Mouse (Mus musculus) embryonic facial prominence, embryonic 12.5 days (tissue): ENCODE measurements around the gene Myo5a. TPM values are rescaled to one million over a fixed set of nuclear protein-coding genes. Genes with fewer than 3 reads are reported as not detected.
"Not testable (repeated sequence)": the region's sequence is repeated elsewhere in the genome, so short reads cannot be mapped to it uniquely, and the experiment has no call there.

Experiments used
- ATAC-seq: fragments of 200-750 bp; cut with Nextera tagmentation; 2 replicates; pipeline ENCODE4 v1.8.0; 2017; ENCODE audit not compliant: insufficient number of reproducible peaks, insufficient read depth, low FRiP score, low TSS enrichment
- H3K27ac ChIP-seq: fragments of 300-500 bp; sonication (generic); 2 replicates; pipeline ENCODE4 v1.5.1; 2016; ENCODE audit warnings: mild to moderate bottlenecking
- H3K27me3 ChIP-seq: fragments of 300-500 bp; sonication (generic); 2 replicates; pipeline ENCODE4 v1.6.1; 2016; ENCODE audit warnings: mild to moderate bottlenecking, moderate library complexity
- H3K36me3 ChIP-seq: fragments of 300-500 bp; sonication (generic); 2 replicates; pipeline ENCODE4 v1.6.1; 2016; ENCODE audit warnings: mild to moderate bottlenecking
- H3K4me1 ChIP-seq: fragments of 300-500 bp; sonication (generic); 2 replicates; pipeline ENCODE4 v1.6.1; 2016
- H3K4me2 ChIP-seq: fragments of 300-500 bp; sonication (generic); replicated peaks from 2 replicates; pipeline ENCODE4 v1.6.1; 2016; ENCODE audit warnings: mild to moderate bottlenecking, moderate library complexity
- H3K4me3 ChIP-seq: fragments of 300-500 bp; sonication (generic); 2 replicates; pipeline ENCODE4 v1.5.1; 2016; ENCODE audit warnings: mild to moderate bottlenecking
- H3K9ac ChIP-seq: fragments of 300-500 bp; sonication (generic); 2 replicates; pipeline ENCODE4 v1.6.1; 2016; ENCODE audit warnings: mild to moderate bottlenecking, moderate library complexity
- H3K9me3 ChIP-seq: fragments of 300-500 bp; sonication (generic); 2 replicates; pipeline ENCODE4 v1.6.1; 2016; ENCODE audit warnings: mild to moderate bottlenecking, moderate library complexity
- WGBS: fragments of 180-500 bp; shearing (Covaris S2); methylation state at CpG from one replicate; pipeline ENCODE4 v1.1.7; 2016; 5-methylcytosine and 5-hydroxymethylcytosine counted together
- polyA plus RNA-seq: library from polyadenylated mRNA; unstranded; fragments of >200 nt; fragmentation: Nextera tagmentation; extraction: Ambion mirVana; gene quantifications from 2 replicates; pipeline ENCODE4 v1.2.1, GENCODE M21; 2016

Myo5a gene
- polyA plus RNA-seq, 1 experiment from 2014 or later = 26.5 TPM

DNA sequence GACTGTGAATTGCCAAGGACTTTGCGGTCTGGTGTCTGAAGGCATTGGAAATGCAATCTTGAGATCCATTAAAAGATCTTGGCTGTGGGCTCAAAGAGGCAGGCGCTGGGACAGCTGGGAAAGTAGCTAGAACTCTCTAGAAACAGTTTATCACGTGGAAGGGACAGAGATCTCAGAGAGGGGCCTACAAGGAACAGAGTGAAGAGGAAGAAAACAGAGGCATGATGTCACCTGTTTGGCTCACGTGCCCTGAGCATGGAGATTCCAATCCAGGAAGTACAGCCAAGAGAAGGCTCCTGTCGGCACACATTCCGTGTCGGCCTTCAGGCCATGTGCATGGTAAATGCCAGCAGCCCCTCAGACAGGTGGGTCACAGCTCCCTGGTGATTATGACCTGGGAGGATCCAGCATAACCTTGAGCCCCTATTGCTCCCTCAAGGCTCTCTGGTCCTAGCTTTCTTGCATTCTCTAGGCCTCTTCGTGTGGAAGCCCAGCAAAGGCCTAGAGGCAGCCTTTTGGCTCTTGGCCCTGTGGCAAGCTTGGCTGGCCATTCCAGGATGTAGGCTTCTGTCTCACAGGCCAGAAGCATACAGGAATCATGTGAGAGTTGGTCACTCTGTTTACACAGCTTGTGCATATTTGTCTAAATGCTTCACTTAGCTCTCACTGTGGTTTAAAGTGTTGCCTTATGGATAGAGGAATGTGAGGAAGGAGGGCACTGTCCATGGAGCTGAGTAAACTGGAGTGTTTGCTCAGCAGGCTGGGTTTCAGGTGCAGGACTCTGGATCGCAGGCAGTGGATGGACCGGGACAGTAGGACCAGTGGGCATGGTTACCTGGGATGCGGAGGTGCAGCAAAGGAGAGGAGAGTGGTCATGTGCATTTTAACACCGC lies 165.8 kb downstream of the Myo5a start:
- 76% methylated on average over 12 of the region's 12 CpGs for WGBS
- no peaks in the 10 kb centered on the region for H3K9me3 ChIP-seq
- peaks cover 12% of the 10 kb centered on the region; the same call in 1 of the 2 replicates for H3K4me1 ChIP-seq
- no peak overlapping the region for H3K27ac ChIP-seq
- no peaks in the 10 kb centered on the region for H3K36me3 ChIP-seq
- no peak overlapping the region for H3K4me3 ChIP-seq
- H3K27me3 ChIP-seq = peaks cover 28% of the 10 kb centered on the region
- no peak for ATAC-seq
- H3K4me2 ChIP-seq = no peak overlapping the region
- H3K9ac ChIP-seq = no peak overlapping the region

- Histone ChIP-seq H3K36me3 (no peaks in the 10 kb centered on the region), H3K4me3 (no peak overlapping the region), H3K4me1 (peaks cover 4% of the 10 kb centered on the region; the same call in 1 of the 2 replicates), H3K9me3 (no peaks in the 10 kb centered on the region), H3K9ac (no peak overlapping the region), H3K4me2 (no peak overlapping the region), H3K27me3 (peaks cover 14% of the 10 kb centered on the region), H3K27ac (no peak overlapping the region)
- WGBS = 83% methylated on average over 3 of the region's 3 CpGs
- ATAC-seq = no peak
Observed at GRCm38 (mm10) chr9:75238179-75238578, 167.4 kb downstream of the Myo5a start.

DNA sequence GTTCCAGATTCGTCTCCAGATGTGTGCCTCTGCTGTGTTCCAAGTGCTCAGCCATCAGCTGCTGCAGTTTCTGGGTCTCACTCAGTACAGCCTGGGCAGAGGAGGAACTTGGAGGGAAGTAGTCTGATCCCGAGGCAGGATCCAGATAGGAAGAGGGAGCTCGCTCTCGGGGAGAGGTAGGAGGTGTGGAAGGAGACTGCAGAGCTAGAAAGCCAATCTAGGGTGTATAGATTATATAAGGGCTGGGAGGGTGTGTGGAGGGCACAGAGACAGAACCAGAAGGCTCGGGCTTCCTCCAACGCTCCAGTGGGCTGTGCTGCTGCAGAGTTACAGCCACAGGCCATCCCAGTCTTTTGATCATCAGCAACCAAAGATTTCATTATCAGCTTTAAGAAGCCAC lies 172.2 kb downstream of the Myo5a start:
- Histone ChIP-seq H3K9me3 (no peaks in the 10 kb centered on the region), H3K4me3 (no peak overlapping the region), H3K4me2 (no peak overlapping the region), H3K36me3 (no peaks in the 10 kb centered on the region), H3K27me3 (no peaks in the 10 kb centered on the region), H3K27ac (no peak overlapping the region), H3K4me1 (peaks cover 9% of the 10 kb centered on the region), H3K9ac (no peak overlapping the region)
- 77% methylated on average over 6 of the region's 6 CpGs for WGBS
- ATAC-seq = no peak

- H3K4me3 ChIP-seq = no peak overlapping the region
- no peaks in the 10 kb centered on the region for H3K9me3 ChIP-seq
- H3K9ac ChIP-seq = no peak overlapping the region
- 26% methylated on average over 5 of the region's 5 CpGs for WGBS
- peaks cover 9% of the 10 kb centered on the region for H3K4me1 ChIP-seq
- no peaks in the 10 kb centered on the region for H3K27me3 ChIP-seq
- H3K36me3 ChIP-seq = no peaks in the 10 kb centered on the region
- H3K27ac ChIP-seq = 0 out of 2 replicates have a peak overlapping the region, but pooled peaks have one; percentile 2
- peak; percentile 50; the same call in 1 of the 2 replicates for ATAC-seq
- H3K4me2 ChIP-seq = no peak overlapping the region
Observed at GRCm38 (mm10) chr9:75243730-75244406, 173.1 kb downstream of the Myo5a start.

DNA sequence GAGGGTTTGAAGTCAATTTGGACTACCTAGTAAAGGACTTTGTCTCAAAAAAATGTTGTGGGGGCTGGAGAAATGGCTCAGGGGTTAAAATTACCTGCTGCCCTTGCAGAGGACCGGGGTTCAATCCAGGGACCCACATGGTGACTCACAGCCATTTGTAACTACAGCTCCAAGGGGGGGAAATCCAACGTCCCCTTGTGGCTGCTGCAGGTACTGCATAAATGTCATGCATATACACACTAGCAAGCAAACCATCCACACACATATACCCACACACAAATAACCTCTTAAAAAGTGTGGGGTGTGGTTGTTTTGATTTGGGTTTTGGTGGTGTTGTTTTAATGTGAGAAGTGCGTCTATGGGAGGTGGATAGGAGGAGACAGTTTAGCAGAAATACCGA lies 173.7 kb downstream of the Myo5a start:
- no peaks in the 10 kb centered on the region for H3K36me3 ChIP-seq
- no peak overlapping the region for H3K4me2 ChIP-seq
- WGBS = 71% methylated on average over 4 of the region's 4 CpGs
- ATAC-seq = no peak
- H3K9me3 ChIP-seq = no peaks in the 10 kb centered on the region
- no peak overlapping the region for H3K4me3 ChIP-seq
- H3K9ac ChIP-seq = no peak overlapping the region
- peaks cover 9% of the 10 kb centered on the region for H3K4me1 ChIP-seq
- no peaks in the 10 kb centered on the region for H3K27me3 ChIP-seq
- H3K27ac ChIP-seq = no peak overlapping the region

GRCm38 (mm10) chr9:75246080-75246930 lies 175.5 kb downstream of the Myo5a start:
- H3K27ac ChIP-seq = no peak overlapping the region

DNA sequence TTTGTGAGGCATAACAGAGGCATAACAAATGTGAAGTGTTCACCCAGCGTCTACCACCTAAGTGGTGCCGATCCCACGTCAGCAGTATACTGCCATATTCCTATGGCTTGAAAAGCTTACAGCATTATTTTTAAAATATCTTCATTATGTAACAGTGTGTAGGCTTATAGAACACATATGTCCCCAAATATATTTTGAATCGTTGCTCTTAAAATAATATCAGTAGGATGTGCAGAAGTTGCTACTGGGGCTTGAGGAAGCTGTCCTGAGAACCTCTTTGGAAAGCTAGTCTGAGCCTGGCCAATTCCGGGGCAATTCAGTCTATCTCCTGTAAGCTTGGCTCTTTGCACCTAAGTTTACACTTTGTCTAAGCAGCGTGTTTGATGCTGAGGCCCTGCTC lies 177.1 kb downstream of the Myo5a start:
- H3K4me1 ChIP-seq = peaks cover 9% of the 10 kb centered on the region
- no peak overlapping the region for H3K9ac ChIP-seq
- no peak for ATAC-seq
- no peak overlapping the region for H3K27ac ChIP-seq
- H3K4me2 ChIP-seq = no peak overlapping the region
- H3K4me3 ChIP-seq = no peak overlapping the region
- no peaks in the 10 kb centered on the region for H3K9me3 ChIP-seq
- H3K27me3 ChIP-seq = no peaks in the 10 kb centered on the region
- 92% methylated on average over 6 of the region's 6 CpGs for WGBS
- H3K36me3 ChIP-seq = no peaks in the 10 kb centered on the region

More at GRCm38 (mm10) chr9:75246080-75246930, 175.5 kb downstream of the Myo5a start:
- Histone ChIP-seq H3K9me3 (no peaks in the 10 kb centered on the region), H3K9ac (no peak overlapping the region), H3K36me3 (no peaks in the 10 kb centered on the region), H3K4me2 (no peak overlapping the region), H3K4me1 (peaks cover 9% of the 10 kb centered on the region), H3K4me3 (no peak overlapping the region), H3K27me3 (no peaks in the 10 kb centered on the region)
- 82% methylated on average over 13 of the region's 13 CpGs for WGBS
- no peak for ATAC-seq

DNA sequence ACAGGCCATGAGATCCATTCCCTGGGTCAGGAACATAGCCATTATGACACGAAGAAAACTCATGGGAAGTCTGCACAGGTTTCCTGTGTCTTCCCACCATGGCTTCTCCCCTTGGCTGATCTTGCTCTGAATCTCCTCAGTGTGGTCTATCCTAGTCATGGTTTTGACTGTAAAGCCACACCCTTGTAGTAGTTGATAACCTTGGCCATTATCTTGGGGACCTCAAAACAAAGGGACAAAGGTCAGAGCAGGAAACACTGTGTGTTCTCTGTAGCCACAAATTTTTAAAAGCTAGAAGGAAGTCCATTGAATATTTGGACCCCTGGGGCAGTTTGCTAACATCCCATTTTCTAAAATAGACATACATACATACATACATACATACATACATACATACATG lies 177.5 kb downstream of the Myo5a start:
- Histone ChIP-seq H3K9ac (no peak overlapping the region; the same call in 1 of the 2 replicates), H3K4me2 (no peak overlapping the region), H3K9me3 (no peaks in the 10 kb centered on the region), H3K36me3 (no peaks in the 10 kb centered on the region), H3K27me3 (no peaks in the 10 kb centered on the region), H3K4me1 (peaks cover 7% of the 10 kb centered on the region), H3K27ac (no peak overlapping the region), H3K4me3 (no peak overlapping the region)
- WGBS = 72% methylated on average over 1 of the region's 1 CpGs
- no peak for ATAC-seq

DNA sequence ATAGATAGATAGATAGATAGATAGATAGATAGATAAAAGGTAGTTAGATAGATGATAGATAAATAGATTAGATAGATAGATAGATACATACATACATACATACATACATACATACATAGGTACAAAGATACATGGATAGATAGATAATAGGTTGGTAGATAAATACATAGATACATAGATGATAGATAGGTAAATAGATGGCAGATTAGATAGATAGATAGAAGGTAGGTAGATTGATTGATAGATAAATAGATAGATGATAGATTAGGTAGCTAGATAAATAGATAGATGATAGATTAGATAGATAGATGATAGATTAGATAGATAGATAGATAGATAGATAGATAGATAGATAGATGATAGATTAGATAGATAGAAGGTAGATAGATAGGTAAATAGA lies 178.1 kb downstream of the Myo5a start:
- no peak overlapping the region for H3K27ac ChIP-seq
- peak overlapping the region; percentile 30; the same call in 1 of the 2 replicates for H3K9ac ChIP-seq
- peaks cover 2% of the 10 kb centered on the region for H3K4me1 ChIP-seq
- no peaks in the 10 kb centered on the region for H3K36me3 ChIP-seq
- H3K4me3 ChIP-seq = no peak overlapping the region
- no peak overlapping the region for H3K4me2 ChIP-seq
- no peaks in the 10 kb centered on the region for H3K27me3 ChIP-seq
- no peaks in the 10 kb centered on the region for H3K9me3 ChIP-seq
- no peak for ATAC-seq

GRCm38 (mm10) chr9:75253158-75253557 lies 182.3 kb downstream of the Myo5a start:
- not testable (repeated sequence) for H3K36me3 ChIP-seq, ATAC-seq, H3K4me2 ChIP-seq, H3K9me3 ChIP-seq, H3K9ac ChIP-seq, H3K4me1 ChIP-seq, H3K27ac ChIP-seq, H3K27me3 ChIP-seq, H3K4me3 ChIP-seq
- 70% methylated on average over 6 of the region's 6 CpGs for WGBS

- WGBS = 45% methylated on average over 3 of the region's 3 CpGs
- no peak for ATAC-seq
Observed at GRCm38 (mm10) chr9:75253766-75254165, 183.0 kb downstream of the Myo5a start.

More at GRCm38 (mm10) chr9:75253766-75254165, 183.0 kb downstream of the Myo5a start:
- no peaks in the 10 kb centered on the region for H3K9me3 ChIP-seq
- no peak overlapping the region for H3K27ac ChIP-seq
- no peaks in the 10 kb centered on the region for H3K36me3 ChIP-seq
- no peaks in the 10 kb centered on the region; the same call in 1 of the 2 replicates for H3K4me1 ChIP-seq
- no peak overlapping the region for H3K4me2 ChIP-seq
- H3K27me3 ChIP-seq = no peaks in the 10 kb centered on the region
- no peak overlapping the region for H3K9ac ChIP-seq
- no peak overlapping the region for H3K4me3 ChIP-seq
